ENCODE assay signal across 11 mouse cellular contexts in the genomic region with DNA sequence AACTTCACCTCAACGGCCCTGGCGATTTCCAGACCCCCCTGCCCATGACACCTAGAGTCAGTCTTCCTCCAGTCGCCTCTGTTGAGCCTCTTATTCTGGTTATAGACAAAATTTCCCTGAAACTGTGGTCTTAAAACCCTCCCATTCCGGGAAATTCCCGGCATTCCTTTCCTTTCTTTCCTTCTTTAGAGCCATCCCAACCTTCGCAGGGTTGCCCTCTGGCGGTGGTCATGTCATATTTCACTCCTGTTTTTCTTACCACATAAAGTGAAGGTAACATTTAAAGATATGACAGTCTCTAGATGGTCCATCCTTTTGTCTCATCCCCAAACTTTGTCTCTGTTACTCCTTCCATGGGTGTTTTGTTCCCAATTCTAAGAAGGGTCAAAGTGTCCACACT.
A peak's percentile ranks its signal among the peaks of the same experiment; 100 is the strongest.
DNase-seq lines count a peak whose midpoint lies in the region; ATAC-seq and TF ChIP-seq lines count a peak whose summit lies in the region.
"Had no signal": no experiment of that assay in that cellular context is flagged by ENCODE, and none has a peak within 500 bp of the region (broad histone marks: within the 10 kb centered on the region; RNA-seq: fewer than 3 reads in every experiment).

No protein-coding gene starts in this region.

- no peak overlapping the region for H3K4me2 ChIP-seq in kidney, embryonic 16.5 days (replicated peaks; ENCODE audit: low read depth, low read length)

- peak; percentile 7 for DNase-seq in adrenal gland, postnatal 10 days
- no peak for DNase-seq in adrenal gland, adult 8-10 months
- peak; percentile 45 for DNase-seq in kidney, adult 2 months
- DNase-seq in Muller cell, postnatal 12 days (ENCODE audit: inconsistent ontology term), result peak; percentile 41
- DNase-seq in limb, embryonic 10.5 days (ENCODE audit: low spot score), result peak; percentile 40
- DNase-seq: cerebellum, postnatal 25 days; heart, postnatal 14 days; right cerebral cortex, postnatal 4 days had no signal

- 32% methylated on average over 7 of the region's 7 CpGs for WGBS in kidney, adult 2 months
- WGBS in kidney, embryonic 16.5 days, result 39% methylated on average over 7 of the region's 7 CpGs
- WGBS in limb, embryonic 10.5 days, result 38% methylated on average over 7 of the region's 7 CpGs

- H3K36me3 ChIP-seq in kidney, adult 2 months (ENCODE audit: control insufficient read depth, insufficient read depth, low read length), result no peaks in the 10 kb centered on the region
- no peaks in the 10 kb centered on the region for H3K36me3 ChIP-seq in kidney, embryonic 16.5 days (ENCODE audit: insufficient read depth, low read length)
- H3K36me3 ChIP-seq in limb, embryonic 10.5 days, result no peaks in the 10 kb centered on the region

- TF ChIP-seq POLR2A in kidney, adult 2 months (IDR thresholded peaks at IDR 0.05; ENCODE audit: low read depth, low read length), result no peak

- TF ChIP-seq CTCF in kidney, adult 2 months (conservative IDR thresholded peaks at IDR 0.05; ENCODE audit: insufficient read depth, insufficient read length, low read depth, low read length), result no peak; the same call in 1 of the 2 replicates

- peaks cover 2% of the 10 kb centered on the region; the same call in 1 of the 2 replicates for H3K4me1 ChIP-seq in kidney, adult 2 months (ENCODE audit: control insufficient read depth, insufficient read depth, low read length)
- H3K4me1 ChIP-seq in kidney, embryonic 16.5 days (ENCODE audit: insufficient read depth, low read length), result no peaks in the 10 kb centered on the region
- peaks cover under 1% of the 10 kb centered on the region; the same call in 1 of the 2 replicates for H3K4me1 ChIP-seq in limb, embryonic 10.5 days

- no peak overlapping the region for H3K9ac ChIP-seq in kidney, embryonic 16.5 days (replicated peaks; ENCODE audit: low read length)

- H3K4me3 ChIP-seq in kidney, adult 2 months (ENCODE audit: insufficient read depth, low read depth, low read length), result no peak overlapping the region
- H3K4me3 ChIP-seq in kidney, embryonic 16.5 days (ENCODE audit: low read length), result no peak overlapping the region
- no peak overlapping the region for H3K4me3 ChIP-seq in limb, embryonic 10.5 days

- no peaks in the 10 kb centered on the region for H3K9me3 ChIP-seq in kidney, embryonic 16.5 days (ENCODE audit: low read length)
- no peaks in the 10 kb centered on the region for H3K9me3 ChIP-seq in limb, embryonic 10.5 days (replicated peaks)

- H3K27me3 ChIP-seq in kidney, adult 2 months (replicated peaks; ENCODE audit: control insufficient read depth, insufficient read depth, low read length), result no peaks in the 10 kb centered on the region
- H3K27me3 ChIP-seq in kidney, embryonic 16.5 days (ENCODE audit: insufficient read depth, low read length), result no peaks in the 10 kb centered on the region
- H3K27me3 ChIP-seq in limb, embryonic 10.5 days (ENCODE audit: low read depth, poor library complexity, severe bottlenecking), result no peaks in the 10 kb centered on the region

- H3K27ac ChIP-seq in kidney, adult 2 months (ENCODE audit: insufficient read depth, low read depth, low read length), result no peak overlapping the region
- H3K27ac ChIP-seq in kidney, embryonic 16.5 days (ENCODE audit: low read length), result no peak overlapping the region
- H3K27ac ChIP-seq in limb, embryonic 10.5 days, result no peak overlapping the region

- ATAC-seq in kidney, embryonic 16.5 days (ENCODE audit: low FRiP score, low TSS enrichment), result no peak
- ATAC-seq in erythroid progenitor cell, adult 5-6 weeks (replicated peaks; ENCODE audit: low FRiP score, poor library complexity, severe bottlenecking), result no peak
- no peak for ATAC-seq in erythroblast, adult 5-6 weeks (replicated peaks; ENCODE audit: low FRiP score, poor library complexity, severe bottlenecking)
